Mouse (Mus musculus): Measurements from ENCODE around the gene Hint2.

The Hint2 gene

GRCm38 (mm10) chr4:43604751-43605685 lies 51.2 kb downstream of the Hint2 start:
- DNase-seq (ENCODE audit: low spot score): no peak

All from ovary, postnatal 10 days (tissue).